Mouse (Mus musculus) mouse trophoblast stem cell (cell line): ENCODE data around the gene Bpifb5.
"Not testable (repeated sequence)": the region's sequence is repeated elsewhere in the genome, so short reads cannot be mapped to it uniquely, and the experiment has no call there.

Source experiments
- in situ Hi-C, 2 experiments: fragments of 300-500 bp; cut with MseI, MboI; formaldehyde crosslinking; loops; 2 replicates in 1 of 2; 3 replicates in 1 of 2; pipeline ENCODE4 v1.15.1; 2025

The Bpifb5 gene

GRCm38 (mm10) chr2:154233426-154233825 is 9.9 kb downstream of the Bpifb5 start:
- in situ Hi-C loops: no loop called here

- in situ Hi-C loops: no loop called here
Observed at GRCm38 (mm10) chr2:154240771-154241170, 17.2 kb downstream of the Bpifb5 start.

DNA sequence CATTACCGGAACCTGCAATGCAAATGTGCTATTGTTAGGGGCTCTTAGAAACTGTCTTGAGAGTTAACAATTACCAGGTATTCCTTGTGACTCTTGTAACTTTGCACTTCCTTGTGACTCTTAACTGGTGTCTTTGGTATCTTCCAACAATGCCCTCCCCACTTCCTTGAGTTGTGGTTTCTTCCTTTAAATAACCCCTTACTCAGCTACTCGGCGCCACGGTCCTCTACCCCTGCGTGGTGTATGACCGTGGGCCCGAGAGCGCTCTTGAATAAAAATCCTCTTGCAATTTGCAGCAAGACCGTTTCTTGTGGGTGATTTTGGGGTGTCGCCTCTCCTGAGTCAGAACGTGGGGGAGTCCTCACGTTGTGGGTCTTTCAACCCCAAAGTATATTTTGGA is 19.2 kb downstream of the Bpifb5 start:
- in situ Hi-C loops: not testable (repeated sequence)

DNA sequence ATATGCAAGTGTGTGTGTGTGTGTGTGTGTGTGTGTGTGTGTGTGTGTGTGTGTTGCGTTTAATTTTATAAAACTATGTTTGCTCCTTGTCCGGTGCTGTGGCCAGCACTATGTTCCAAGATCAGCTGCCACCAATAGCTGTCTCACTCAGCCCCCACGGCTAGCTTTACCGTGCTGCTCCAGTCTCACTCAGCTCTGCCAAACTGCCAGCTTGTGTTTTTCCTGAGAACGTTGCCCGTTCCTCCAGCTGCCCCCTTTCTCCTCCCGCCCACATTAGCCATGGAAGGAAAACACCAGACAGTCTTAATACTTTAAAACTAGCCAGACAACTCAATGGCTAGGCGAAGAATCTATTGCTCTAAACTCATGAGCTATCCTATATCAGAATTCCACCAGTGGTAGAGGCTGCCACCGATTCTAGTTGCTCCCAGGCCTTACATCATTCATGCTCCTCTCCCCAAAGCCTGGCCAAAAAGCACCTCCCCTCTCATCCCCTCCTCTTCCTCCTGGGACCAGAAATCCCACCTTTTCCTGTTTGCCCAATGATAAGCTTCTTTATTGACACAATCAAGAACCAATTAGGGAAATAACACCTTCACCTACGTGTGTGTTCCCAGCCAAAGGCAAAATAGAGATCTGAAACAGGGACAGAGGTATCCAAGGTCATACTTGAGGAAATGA is 20.0 kb downstream of the Bpifb5 start:
- in situ Hi-C loops: no loop called here

GRCm38 (mm10) chr2:154245322-154245721 is 21.8 kb downstream of the Bpifb5 start:
- in situ Hi-C loops: no loop called here

DNA sequence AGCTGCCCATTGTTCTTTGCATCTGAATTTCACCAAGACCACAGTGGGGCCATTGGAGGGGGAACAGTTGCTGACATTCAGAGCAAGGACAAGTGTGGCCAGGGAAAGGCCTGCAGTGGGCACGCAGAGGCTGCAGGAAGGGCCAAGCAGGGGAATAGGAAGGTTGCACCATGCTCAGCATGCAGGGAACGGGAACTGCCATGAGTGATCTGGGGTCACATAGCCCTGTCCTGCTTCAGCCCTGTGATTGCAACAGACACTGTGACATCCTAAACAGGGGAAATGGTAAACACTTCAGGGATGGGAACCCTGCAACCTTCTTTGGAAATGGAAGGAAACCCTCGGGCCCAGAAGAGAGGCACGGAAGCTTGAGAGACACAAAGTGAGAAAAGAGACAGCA is 31.7 kb downstream of the Bpifb5 start:
- in situ Hi-C loops: not testable (repeated sequence)

GRCm38 (mm10) chr2:154255770-154256169 is 32.2 kb downstream of the Bpifb5 start:
- in situ Hi-C loops: no loop called here

DNA sequence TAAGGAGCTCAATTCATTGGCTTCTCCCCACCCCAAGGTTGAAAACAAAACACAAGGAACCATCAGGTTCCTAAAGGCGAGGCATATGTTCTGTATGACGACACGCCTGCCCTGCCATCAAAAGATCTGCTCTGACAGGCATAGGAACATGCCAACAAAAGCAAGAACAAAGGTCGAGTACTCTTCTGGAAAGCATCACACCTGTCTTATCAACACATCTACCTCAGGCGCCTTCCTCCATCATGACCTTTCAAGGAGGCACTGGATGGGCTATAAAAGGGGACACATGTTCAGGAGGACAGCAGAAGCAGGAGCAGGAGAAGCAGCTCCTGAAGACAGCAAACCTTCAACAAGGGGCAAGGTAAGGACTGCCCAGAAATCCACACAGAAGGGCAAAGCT is 34.0 kb downstream of the Bpifb5 start, which contains the start of gene Bpifb9a:
Gene Bpifb9a, plus strand, starts transcription at position 301 of the 400 bp plus-strand sequence.
- in situ Hi-C loops: not testable (repeated sequence)

DNA sequence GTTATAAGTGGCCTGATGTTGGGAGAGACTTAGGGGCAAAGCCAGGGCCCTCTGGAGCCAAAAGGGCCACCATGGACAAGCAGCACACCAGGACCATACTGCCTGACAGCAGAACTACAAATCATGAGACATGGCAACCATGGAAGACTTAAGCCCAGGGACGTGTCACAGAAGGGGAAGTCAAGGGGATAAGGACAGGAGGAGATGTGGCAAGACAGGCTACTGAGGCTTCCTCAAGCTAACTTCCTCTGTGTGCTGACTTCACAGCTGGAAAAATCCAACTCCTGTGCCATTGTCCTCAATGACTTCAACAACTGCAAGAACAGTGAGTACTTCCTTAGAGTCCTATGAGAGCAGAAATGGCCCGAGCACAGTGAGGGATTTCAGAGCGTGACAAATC is 40.9 kb downstream of the Bpifb5 start:
- in situ Hi-C loops: not testable (repeated sequence)
